Mouse (Mus musculus) cerebellum, adult 2 months (tissue): ENCODE data around the gene Lamb2.
A peak's percentile ranks its signal among the peaks of the same experiment; 100 is the strongest.

Experiments used
- CTCF ChIP-seq: fragments of 200-500 bp; IDR thresholded peaks from 2 replicates; pipeline ENCODE4 v1.5.1; 2011; ENCODE audit warnings: low read depth, mild to moderate bottlenecking, control low read depth, low read length, moderate library complexity, borderline replicate concordance; ENCODE audit not compliant: insufficient read depth
- POLR2A ChIP-seq: fragments of 200-500 bp; IDR thresholded peaks from 2 replicates; pipeline ENCODE4 v1.6.1; 2011; ENCODE audit warnings: low read length, control low read depth, borderline replicate concordance; ENCODE audit not compliant: insufficient read depth

GRCm38 (mm10) chr9:108507619-108508434 lies 28.3 kb downstream of the Lamb2 start, which contains the start of gene Qars:
- peak; percentile 40; the same call in 1 of the 2 replicates for TF ChIP-seq POLR2A
- no peak for TF ChIP-seq CTCF
